Mouse (Mus musculus): Measurements from ENCODE around the gene Smad5. TPM values are rescaled to one million over a fixed set of nuclear protein-coding genes. Genes with fewer than 3 reads are reported as not detected.

The Smad5 gene
- total and polyA plus RNA-seq, 3 experiments: 4.3 to 40.7 (median 15.2) TPM

GRCm38 (mm10) chr13:56664256-56665170 lies 38.3 kb upstream of the Smad5 start:
- no peaks in the 10 kb centered on the region for H3K4me1 ChIP-seq (ENCODE audit: insufficient read depth, low read depth, low read length)
- H3K36me3 ChIP-seq (replicated peaks): no peaks in the 10 kb centered on the region
- H3K27me3 ChIP-seq (ENCODE audit: insufficient read depth, low read length): no peaks in the 10 kb centered on the region
- ATAC-seq (ENCODE audit: extremely low read depth, insufficient number of reproducible peaks, low FRiP score, poor library complexity, severe bottlenecking): no peak
- no peak for DNase-seq (ENCODE audit: low spot score)
- H3K9me3 ChIP-seq (replicated peaks): peaks cover 40% of the 10 kb centered on the region
- TF ChIP-seq GATA2 (IDR thresholded peaks at IDR 0.05; ENCODE audit: borderline replicate concordance, low read depth, low read length): no peak
- no peak for TF ChIP-seq GATA1 (IDR thresholded peaks at IDR 0.05; ENCODE audit: borderline replicate concordance, low read length)
- TF ChIP-seq CTCF (IDR thresholded peaks at IDR 0.05; ENCODE audit: low read depth, low read length): no peak
- no peak for TF ChIP-seq TAL1 (conservative IDR thresholded peaks at IDR 0.05; ENCODE audit: low read depth, low read length)
- no peak for TF ChIP-seq POLR2AphosphoS5 (IDR thresholded peaks at IDR 0.05; ENCODE audit: insufficient replicate concordance, low read depth, low read length)
- no peak overlapping the region for H3K4me3 ChIP-seq (ENCODE audit: low read depth, low read length)

DNA sequence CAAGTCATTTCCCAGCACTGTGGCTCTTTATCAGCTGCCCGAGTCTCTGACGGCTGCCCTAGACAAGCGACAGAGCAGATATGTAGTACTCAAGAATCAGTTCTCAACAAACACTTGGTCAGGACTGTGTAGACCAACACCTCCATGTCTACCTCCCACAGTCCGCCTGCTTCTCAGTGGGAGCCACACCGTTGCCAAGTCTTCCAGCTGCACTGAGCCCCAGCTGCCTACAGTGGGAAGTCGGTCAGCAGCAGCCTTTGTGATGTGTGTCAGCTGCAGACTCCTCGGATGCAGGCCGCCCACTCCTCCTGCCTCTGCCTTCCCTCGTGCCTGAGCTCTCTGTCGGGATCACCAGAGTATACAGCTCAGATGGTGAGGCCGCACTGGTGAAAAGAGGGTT lies 31.6 kb upstream of the Smad5 start:
- no peak for TF ChIP-seq GATA2 (IDR thresholded peaks at IDR 0.05; ENCODE audit: borderline replicate concordance, low read depth, low read length)
- TF ChIP-seq GATA1 (IDR thresholded peaks at IDR 0.05; ENCODE audit: borderline replicate concordance, low read length): no peak
- no peak for TF ChIP-seq CTCF (IDR thresholded peaks at IDR 0.05; ENCODE audit: low read depth, low read length)
- no peak for TF ChIP-seq TAL1 (conservative IDR thresholded peaks at IDR 0.05; ENCODE audit: low read depth, low read length)
- no peak for TF ChIP-seq POLR2AphosphoS5 (IDR thresholded peaks at IDR 0.05; ENCODE audit: insufficient replicate concordance, low read depth, low read length)
- Histone ChIP-seq H3K9me3 (replicated peaks) (peaks cover 36% of the 10 kb centered on the region), H3K27me3 (ENCODE audit: insufficient read depth, low read length) (no peaks in the 10 kb centered on the region), H3K4me3 (ENCODE audit: low read depth, low read length) (no peak overlapping the region; the same call in 1 of the 2 replicates), H3K4me1 (ENCODE audit: insufficient read depth, low read depth, low read length) (no peaks in the 10 kb centered on the region), H3K36me3 (replicated peaks) (no peaks in the 10 kb centered on the region)
- ATAC-seq (ENCODE audit: extremely low read depth, insufficient number of reproducible peaks, low FRiP score, poor library complexity, severe bottlenecking) (no peak), DNase-seq (ENCODE audit: low spot score) (no peak)

- no peaks in the 10 kb centered on the region for H3K36me3 ChIP-seq (replicated peaks)
- ATAC-seq (ENCODE audit: extremely low read depth, insufficient number of reproducible peaks, low FRiP score, poor library complexity, severe bottlenecking): no peak
- H3K9me3 ChIP-seq (replicated peaks): peaks cover 50% of the 10 kb centered on the region
- no peaks in the 10 kb centered on the region for H3K27me3 ChIP-seq (ENCODE audit: insufficient read depth, low read length)
- TF ChIP-seq GATA2 (IDR thresholded peaks at IDR 0.05; ENCODE audit: borderline replicate concordance, low read depth, low read length) (no peak), POLR2AphosphoS5 (IDR thresholded peaks at IDR 0.05; ENCODE audit: insufficient replicate concordance, low read depth, low read length) (no peak), GATA1 (IDR thresholded peaks at IDR 0.05; ENCODE audit: borderline replicate concordance, low read length) (no peak), TAL1 (conservative IDR thresholded peaks at IDR 0.05; ENCODE audit: low read depth, low read length) (no peak), CTCF (IDR thresholded peaks at IDR 0.05; ENCODE audit: low read depth, low read length) (no peak)
- H3K4me3 ChIP-seq (ENCODE audit: low read depth, low read length): no peak overlapping the region
- DNase-seq (ENCODE audit: low spot score): no peak
- no peaks in the 10 kb centered on the region for H3K4me1 ChIP-seq (ENCODE audit: insufficient read depth, low read depth, low read length)
Measured at GRCm38 (mm10) chr13:56677731-56678130, 25.1 kb upstream of the Smad5 start.

DNA sequence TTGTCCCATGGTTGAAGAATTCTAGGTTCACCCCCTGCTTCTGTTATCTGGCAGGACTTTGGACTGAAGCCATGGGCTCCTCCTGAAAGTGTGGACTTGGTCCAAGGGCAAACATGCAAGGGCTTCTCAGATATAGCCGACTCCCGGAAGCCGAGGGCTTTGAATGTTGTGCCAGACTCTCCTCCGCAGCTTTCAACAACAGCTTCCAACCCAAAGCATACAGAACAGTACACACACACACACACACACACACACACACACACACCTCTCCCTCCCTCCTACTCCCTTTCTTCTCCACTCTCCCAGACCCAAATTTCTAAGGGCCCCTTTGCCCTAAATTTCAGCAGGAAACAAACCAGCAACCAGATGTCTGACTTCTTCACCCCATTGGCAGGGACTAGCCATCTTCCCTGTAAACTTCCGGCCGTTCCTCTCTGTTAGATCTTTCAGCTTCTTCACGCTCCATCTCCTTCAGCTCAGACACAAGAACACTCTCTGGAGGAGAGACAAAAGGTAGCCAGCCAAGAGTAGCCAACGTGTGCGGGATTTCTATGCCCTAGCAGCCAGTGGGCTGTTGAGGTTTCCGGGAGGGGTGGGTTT lies 24.5 kb upstream of the Smad5 start:
- H3K27me3 ChIP-seq (ENCODE audit: insufficient read depth, low read length): no peaks in the 10 kb centered on the region
- no peak overlapping the region for H3K4me3 ChIP-seq (ENCODE audit: low read depth, low read length)
- no peaks in the 10 kb centered on the region for H3K4me1 ChIP-seq (ENCODE audit: insufficient read depth, low read depth, low read length)
- H3K9me3 ChIP-seq (replicated peaks): peaks cover 52% of the 10 kb centered on the region
- DNase-seq (ENCODE audit: low spot score): no peak
- TF ChIP-seq GATA1 (IDR thresholded peaks at IDR 0.05; ENCODE audit: borderline replicate concordance, low read length) (no peak), TAL1 (conservative IDR thresholded peaks at IDR 0.05; ENCODE audit: low read depth, low read length) (no peak), GATA2 (IDR thresholded peaks at IDR 0.05; ENCODE audit: borderline replicate concordance, low read depth, low read length) (no peak), CTCF (IDR thresholded peaks at IDR 0.05; ENCODE audit: low read depth, low read length) (no peak), POLR2AphosphoS5 (IDR thresholded peaks at IDR 0.05; ENCODE audit: insufficient replicate concordance, low read depth, low read length) (no peak)
- H3K36me3 ChIP-seq (replicated peaks): no peaks in the 10 kb centered on the region
- ATAC-seq (ENCODE audit: extremely low read depth, insufficient number of reproducible peaks, low FRiP score, poor library complexity, severe bottlenecking): no peak

- no peaks in the 10 kb centered on the region for H3K4me1 ChIP-seq (ENCODE audit: insufficient read depth, low read depth, low read length)
- no peaks in the 10 kb centered on the region for H3K36me3 ChIP-seq (replicated peaks)
- peaks cover 50% of the 10 kb centered on the region for H3K9me3 ChIP-seq (replicated peaks)
- ATAC-seq (ENCODE audit: extremely low read depth, insufficient number of reproducible peaks, low FRiP score, poor library complexity, severe bottlenecking): no peak
- TF ChIP-seq POLR2AphosphoS5 (IDR thresholded peaks at IDR 0.05; ENCODE audit: insufficient replicate concordance, low read depth, low read length) (no peak), GATA2 (IDR thresholded peaks at IDR 0.05; ENCODE audit: borderline replicate concordance, low read depth, low read length) (no peak), TAL1 (conservative IDR thresholded peaks at IDR 0.05; ENCODE audit: low read depth, low read length) (no peak), GATA1 (IDR thresholded peaks at IDR 0.05; ENCODE audit: borderline replicate concordance, low read length) (no peak), CTCF (IDR thresholded peaks at IDR 0.05; ENCODE audit: low read depth, low read length) (no peak)
- H3K4me3 ChIP-seq (ENCODE audit: low read depth, low read length): no peak overlapping the region
- DNase-seq (ENCODE audit: low spot score): no peak
- no peaks in the 10 kb centered on the region for H3K27me3 ChIP-seq (ENCODE audit: insufficient read depth, low read length)
Measured at GRCm38 (mm10) chr13:56678826-56679504, 23.8 kb upstream of the Smad5 start.

DNA sequence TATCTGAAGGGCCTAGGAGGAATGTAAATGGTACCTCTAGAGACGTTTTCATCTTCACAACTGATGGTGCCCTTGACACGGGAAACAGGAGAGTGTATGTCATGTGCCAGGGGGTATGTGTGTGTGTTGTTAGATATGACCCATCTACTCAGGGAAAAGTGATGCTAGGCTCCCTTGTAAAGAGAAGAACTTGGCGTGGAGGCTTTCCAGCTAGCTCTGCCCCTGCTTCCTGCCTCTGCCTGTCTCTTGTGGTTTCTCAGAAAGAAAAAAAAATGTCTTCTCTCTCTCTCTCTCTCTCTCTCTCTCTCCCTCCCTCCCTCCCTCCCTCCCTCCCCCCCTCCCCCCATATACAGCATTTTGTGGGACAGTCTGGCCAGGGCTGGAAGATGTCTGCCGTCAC lies 20.9 kb upstream of the Smad5 start:
- DNase-seq (ENCODE audit: low spot score) (no peak), ATAC-seq (ENCODE audit: extremely low read depth, insufficient number of reproducible peaks, low FRiP score, poor library complexity, severe bottlenecking) (no peak)
- Histone ChIP-seq H3K9me3 (replicated peaks) (peaks cover 51% of the 10 kb centered on the region), H3K4me1 (ENCODE audit: insufficient read depth, low read depth, low read length) (no peaks in the 10 kb centered on the region), H3K4me3 (ENCODE audit: low read depth, low read length) (no peak overlapping the region), H3K36me3 (replicated peaks) (no peaks in the 10 kb centered on the region), H3K27me3 (ENCODE audit: insufficient read depth, low read length) (no peaks in the 10 kb centered on the region)
- TF ChIP-seq POLR2AphosphoS5 (IDR thresholded peaks at IDR 0.05; ENCODE audit: insufficient replicate concordance, low read depth, low read length) (no peak), TAL1 (conservative IDR thresholded peaks at IDR 0.05; ENCODE audit: low read depth, low read length) (no peak), CTCF (IDR thresholded peaks at IDR 0.05; ENCODE audit: low read depth, low read length) (no peak), GATA2 (IDR thresholded peaks at IDR 0.05; ENCODE audit: borderline replicate concordance, low read depth, low read length) (no peak), GATA1 (IDR thresholded peaks at IDR 0.05; ENCODE audit: borderline replicate concordance, low read length) (no peak)
